Mouse (Mus musculus) stomach, embryonic 14.5 days (tissue): Measurements from ENCODE around the gene Klc2. TPM values are rescaled to one million over a fixed set of nuclear protein-coding genes. Genes with fewer than 3 reads are reported as not detected.
"Not testable (repeated sequence)": the region's sequence is repeated elsewhere in the genome, so short reads cannot be mapped to it uniquely, and the experiment has no call there.

ENCODE experiments used
- ATAC-seq: fragments of 200-750 bp; cut with Nextera tagmentation; 2 replicates; pipeline ENCODE4 v1.8.0; 2017; ENCODE audit warnings: low read depth, moderate TSS enrichment; ENCODE audit not compliant: insufficient number of reproducible peaks, insufficient read depth, low FRiP score
- H3K27ac ChIP-seq: fragments of 300-500 bp; sonication (generic); 2 replicates; pipeline ENCODE4 v1.5.1; 2014; ENCODE audit warnings: mild to moderate bottlenecking, low read length, moderate library complexity, mixed read lengths
- H3K27me3 ChIP-seq: fragments of 300-500 bp; sonication (generic); 2 replicates; pipeline ENCODE4 v1.6.1; 2014; ENCODE audit warnings: low read length, control low read depth, mixed read lengths; ENCODE audit not compliant: control insufficient read depth, insufficient read depth
- H3K36me3 ChIP-seq: fragments of 300-500 bp; sonication (generic); 2 replicates; pipeline ENCODE4 v1.6.1; 2014; ENCODE audit warnings: mild to moderate bottlenecking, control low read depth, low read length, moderate library complexity, mixed read lengths; ENCODE audit not compliant: control insufficient read depth, insufficient read depth
- H3K4me1 ChIP-seq: fragments of 300-500 bp; sonication (generic); 2 replicates; pipeline ENCODE4 v1.6.1; 2014; ENCODE audit warnings: low read length, control low read depth, mixed read lengths; ENCODE audit not compliant: control insufficient read depth, insufficient read depth
- H3K4me2 ChIP-seq: fragments of 300-500 bp; sonication (generic); replicated peaks from 2 replicates; pipeline ENCODE4 v1.6.1; 2014; ENCODE audit warnings: low read depth, low read length, control low read depth
- H3K4me3 ChIP-seq: fragments of 300-500 bp; sonication (generic); 2 replicates; pipeline ENCODE4 v1.5.1; 2014; ENCODE audit warnings: low read depth, low read length, control low read depth
- H3K9ac ChIP-seq: fragments of 300-500 bp; sonication (generic); replicated peaks from 2 replicates; pipeline ENCODE4 v1.6.1; 2014; ENCODE audit warnings: low read depth, mild to moderate bottlenecking, control low read depth, low read length, moderate library complexity, mixed read lengths
- H3K9me3 ChIP-seq: fragments of 300-500 bp; sonication (generic); 2 replicates; pipeline ENCODE4 v1.6.1; 2016; ENCODE audit warnings: low read depth, low read length, control low read depth; ENCODE audit not compliant: control insufficient read depth
- WGBS: fragments of 180-500 bp; shearing (Covaris S2); extraction: QIAGEN DNeasy Blood & Tissue Kit; methylation state at CpG from one replicate; pipeline ENCODE4 v1.1.7; 2014; 5-methylcytosine and 5-hydroxymethylcytosine counted together
- polyA plus RNA-seq: library from polyadenylated mRNA; unstranded; fragments of >200 nt; fragmentation: Nextera tagmentation; extraction: Ambion mirVana; gene quantifications from 2 replicates; pipeline ENCODE4 v1.2.1, GENCODE M21; 2014

Gene Klc2
- polyA plus RNA-seq, 1 experiment from 2014 or later, result 15.7 TPM

DNA sequence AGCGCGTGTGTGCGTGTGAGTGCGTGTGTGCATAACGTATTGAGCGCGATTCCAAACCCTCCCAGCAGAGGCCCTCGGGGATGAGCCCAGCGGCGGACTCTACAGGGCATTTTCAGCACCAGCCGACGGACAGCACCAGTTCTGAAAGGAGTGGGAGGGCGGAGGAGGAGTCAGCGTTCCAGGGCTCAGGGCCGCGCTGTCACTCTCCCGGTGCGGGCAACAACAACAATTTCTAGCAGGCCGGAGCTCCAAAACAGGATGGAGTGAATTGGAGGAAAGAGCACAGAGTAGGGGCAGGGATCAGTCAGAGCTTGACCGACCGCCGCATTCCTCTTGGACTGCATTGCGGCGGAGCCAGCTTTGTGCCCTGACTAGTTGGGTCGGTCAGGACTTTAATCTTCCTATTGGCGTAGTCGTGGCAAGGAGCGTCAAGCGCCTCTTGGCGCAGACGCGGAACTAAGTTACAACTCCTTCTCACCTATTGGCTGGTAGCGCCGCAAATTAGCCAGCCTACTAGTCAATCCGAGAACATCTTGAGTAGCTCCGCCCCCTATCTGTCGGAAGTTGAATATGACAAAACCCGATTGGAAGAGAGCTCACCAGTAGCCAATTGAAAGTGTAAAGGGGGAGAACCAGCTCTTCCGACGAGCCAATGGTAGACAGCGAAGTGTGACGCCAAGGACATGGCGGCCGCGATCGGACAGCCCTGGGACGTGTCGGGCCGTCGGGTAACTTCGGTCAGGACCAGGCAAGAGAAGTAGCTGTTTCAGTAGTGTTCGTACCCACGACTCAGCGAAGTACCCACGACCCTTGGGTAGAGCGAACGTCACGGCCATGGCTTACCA, 30.3 kb downstream of the Klc2 start, which contains the start of gene Yif1a:
Gene Yif1a (plus strand): TSS at position 655 of the 845 bp plus-strand sequence.
- under 1% methylated on average over 58 of the region's 58 CpGs for WGBS
- peak within 1 kb of the TSS; percentile 41; the same call in 1 of the 2 replicates for H3K27ac ChIP-seq
- peak within 1 kb of the TSS; percentile 71 for H3K4me2 ChIP-seq
- no peaks in the 10 kb centered on the region for H3K9me3 ChIP-seq
- H3K4me1 ChIP-seq, result peaks cover 19% of the 10 kb centered on the region
- H3K36me3 ChIP-seq, result peaks cover 29% of the 10 kb centered on the region; the same call in 1 of the 2 replicates
- peaks cover 27% of the 10 kb centered on the region for H3K27me3 ChIP-seq
- peak within 1 kb of the TSS; percentile 69 for H3K9ac ChIP-seq
- peak; percentile 92 for ATAC-seq
- H3K4me3 ChIP-seq, result peak within 1 kb of the TSS; percentile 83

DNA sequence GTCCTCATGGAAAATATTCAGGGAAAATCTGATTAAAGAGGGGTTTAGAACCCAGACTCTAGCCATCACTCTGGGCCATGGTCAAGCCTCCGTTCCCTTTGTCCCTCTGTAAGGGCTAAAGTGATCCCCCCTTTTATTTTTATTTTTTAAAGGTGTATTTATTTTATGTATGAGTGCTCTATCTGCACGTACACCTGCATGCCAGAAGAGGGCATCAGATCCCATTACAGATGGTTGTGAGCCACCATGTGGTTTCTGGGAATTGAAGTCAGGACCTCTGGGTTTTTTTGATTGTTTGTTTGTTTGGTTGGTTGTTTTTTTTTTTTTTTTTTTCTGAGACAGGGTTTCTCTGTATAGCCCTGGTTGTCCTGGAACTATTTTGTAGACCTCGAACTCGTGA, 31.8 kb downstream of the Klc2 start:
- peaks cover 37% of the 10 kb centered on the region for H3K27me3 ChIP-seq
- not testable (repeated sequence) for H3K4me2 ChIP-seq, H3K9ac ChIP-seq, H3K9me3 ChIP-seq, ATAC-seq, H3K4me3 ChIP-seq, H3K27ac ChIP-seq
- peaks cover 19% of the 10 kb centered on the region for H3K4me1 ChIP-seq
- 59% methylated on average over 4 of the region's 4 CpGs for WGBS
- H3K36me3 ChIP-seq, result peaks cover 19% of the 10 kb centered on the region; the same call in 1 of the 2 replicates

DNA sequence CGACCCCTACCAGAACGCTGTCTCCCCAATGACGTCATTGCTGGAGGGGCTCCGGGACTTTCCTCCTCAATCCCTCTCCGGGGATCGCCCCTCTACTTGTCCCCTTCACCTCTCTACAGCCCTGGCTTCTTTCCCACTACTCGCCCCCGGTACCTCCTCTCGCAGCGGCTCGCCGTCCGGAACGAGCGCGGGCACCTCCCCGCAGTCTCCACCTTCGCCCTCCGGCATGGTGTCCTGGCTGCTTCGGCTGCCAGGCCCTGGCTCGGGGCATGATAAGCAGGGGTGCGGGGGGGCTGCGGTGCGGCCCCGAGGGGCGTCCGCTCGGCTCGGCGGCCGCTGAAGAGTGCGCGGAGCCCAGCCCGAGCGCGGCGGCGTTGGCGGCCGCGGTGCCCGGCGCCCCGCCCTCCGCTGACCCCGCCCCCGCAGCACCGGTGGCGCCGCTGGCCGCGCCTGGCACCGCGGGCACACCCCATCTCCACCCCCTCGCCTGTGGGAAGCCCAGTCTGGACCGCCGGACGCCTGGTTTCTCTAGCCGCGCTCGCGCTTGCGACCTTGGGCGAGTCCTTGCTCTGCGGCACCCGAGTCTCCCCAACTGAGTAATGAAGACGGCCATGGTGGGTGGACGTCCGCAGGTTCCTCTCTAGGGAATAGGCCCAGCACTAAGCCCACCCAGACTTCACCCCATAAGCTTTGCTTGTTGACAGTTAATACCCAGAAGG, 33.1 kb downstream of the Klc2 start, which contains the start of gene Tmem151a:
Gene Tmem151a (minus strand): TSS at position 387 of the 719 bp plus-strand sequence.
- no peak for ATAC-seq
- peak within 1 kb of the TSS; percentile 21; the same call in 1 of the 2 replicates for H3K9ac ChIP-seq
- under 1% methylated on average over 67 of the region's 69 CpGs for WGBS

DNA sequence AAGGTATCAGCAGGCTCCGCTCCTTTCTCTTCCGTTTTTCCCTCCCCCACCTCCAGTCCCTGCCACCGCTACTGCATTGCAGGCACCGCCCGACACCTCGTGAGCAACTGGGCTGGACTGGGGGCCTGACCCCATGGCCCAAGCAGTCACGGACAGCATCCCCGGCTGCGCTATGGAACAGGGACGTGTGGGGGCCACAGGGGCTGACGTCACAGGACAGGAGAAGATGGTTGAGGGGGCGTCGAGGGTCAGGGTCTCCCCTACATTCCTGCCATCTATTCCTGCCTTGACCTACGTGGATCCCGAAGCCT, 33.6 kb downstream of the Klc2 start:
- WGBS, result 2% methylated on average over 15 of the region's 15 CpGs
- 0 out of 2 replicates have a peak, but pooled peaks cover 5% of the 10 kb centered on the region for H3K36me3 ChIP-seq
- H3K4me1 ChIP-seq, result peaks cover 19% of the 10 kb centered on the region
- no peaks in the 10 kb centered on the region for H3K9me3 ChIP-seq
- H3K9ac ChIP-seq, result 0 out of 2 replicates have a peak overlapping the region, but pooled peaks have one; percentile 21
- H3K27ac ChIP-seq, result no peak overlapping the region; the same call in 1 of the 2 replicates
- peak overlapping the region; percentile 70 for H3K4me2 ChIP-seq
- H3K27me3 ChIP-seq, result peaks cover 41% of the 10 kb centered on the region
- no peak for ATAC-seq
- peak overlapping the region; percentile 39 for H3K4me3 ChIP-seq

More for the DNA sequence above, 33.1 kb downstream of the Klc2 start, which contains the start of gene Tmem151a:
- Histone ChIP-seq H3K27me3 (peaks cover 41% of the 10 kb centered on the region), H3K4me2 (peak within 1 kb of the TSS; percentile 70), H3K4me1 (peaks cover 19% of the 10 kb centered on the region), H3K27ac (peak within 1 kb of the TSS; percentile 15; the same call in 1 of the 2 replicates), H3K36me3 (peaks cover 7% of the 10 kb centered on the region; the same call in 1 of the 2 replicates), H3K4me3 (peak within 1 kb of the TSS; percentile 39), H3K9me3 (no peaks in the 10 kb centered on the region)

DNA sequence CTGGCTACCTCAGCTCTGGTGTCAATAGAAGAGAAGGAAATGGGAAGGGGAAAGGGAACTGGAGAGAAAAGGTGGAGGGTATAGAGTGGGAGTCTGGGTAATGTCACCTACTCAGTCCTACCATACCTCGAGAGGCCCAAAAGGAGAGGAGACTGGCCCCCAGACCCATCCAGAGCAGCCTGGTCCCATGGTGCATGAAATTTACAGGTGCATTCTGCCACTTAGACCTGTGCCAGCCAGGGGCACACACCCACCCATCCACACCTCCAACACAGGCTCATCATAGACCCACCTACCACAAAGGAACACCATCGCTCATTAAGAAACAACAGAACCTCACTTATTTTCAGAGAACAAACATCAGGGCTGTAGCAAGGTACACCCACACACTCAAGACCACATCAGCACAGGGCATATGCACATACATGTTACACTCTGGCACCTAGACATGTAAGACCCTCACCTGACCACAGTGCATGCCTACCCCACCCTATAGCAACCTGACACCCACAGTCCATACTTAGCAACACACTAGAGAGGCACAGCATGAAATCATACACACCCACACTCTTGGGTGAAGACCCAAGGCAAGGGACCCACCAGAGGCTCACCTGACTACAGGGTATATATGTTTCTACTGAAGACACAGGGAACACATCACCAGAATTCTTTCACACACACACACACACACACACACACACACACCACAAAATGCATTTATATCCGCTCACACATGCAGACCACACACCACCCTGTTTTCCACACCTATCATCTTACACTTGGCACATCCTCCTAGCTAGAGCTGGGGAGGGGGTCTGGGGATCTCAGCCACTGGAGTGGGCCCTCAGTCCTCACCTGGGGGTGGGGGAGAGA, 34.2 kb downstream of the Klc2 start:
- WGBS, result 57% methylated on average over 3 of the region's 3 CpGs
- ATAC-seq, result no peak
- Histone ChIP-seq H3K4me3 (peak overlapping the region; percentile 39; the same call in 1 of the 2 replicates), H3K4me2 (no peak overlapping the region), H3K27me3 (peaks cover 41% of the 10 kb centered on the region), H3K9me3 (no peaks in the 10 kb centered on the region), H3K9ac (no peak overlapping the region), H3K36me3 (no peaks in the 10 kb centered on the region), H3K27ac (no peak overlapping the region), H3K4me1 (peaks cover 16% of the 10 kb centered on the region)

DNA sequence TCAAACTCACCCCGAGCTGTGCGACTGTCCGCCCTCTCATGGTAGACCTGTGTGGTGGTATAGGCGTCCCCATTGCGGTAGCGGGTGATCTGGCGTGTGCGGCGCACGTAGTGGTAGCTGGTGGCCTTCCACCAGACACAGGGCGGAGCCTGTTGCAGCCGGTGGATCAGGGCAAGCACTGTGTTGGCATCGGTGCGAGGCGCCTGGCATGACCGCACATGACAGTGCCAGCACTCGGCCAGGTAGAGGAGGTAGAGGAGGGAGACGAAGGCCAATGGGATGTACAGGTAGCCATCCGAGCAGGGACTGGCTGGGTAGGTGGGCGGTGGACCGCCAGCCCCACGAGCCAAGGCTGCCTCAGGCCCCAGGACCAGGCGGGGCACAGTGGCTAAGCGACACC, 35.8 kb downstream of the Klc2 start:
- H3K27me3 ChIP-seq, result peaks cover 41% of the 10 kb centered on the region
- H3K4me3 ChIP-seq, result no peak overlapping the region
- no peaks in the 10 kb centered on the region for H3K9me3 ChIP-seq
- 61% methylated on average over 23 of the region's 24 CpGs for WGBS
- no peak overlapping the region for H3K27ac ChIP-seq
- H3K4me1 ChIP-seq, result peaks cover 12% of the 10 kb centered on the region
- no peaks in the 10 kb centered on the region for H3K36me3 ChIP-seq
- ATAC-seq, result no peak
- H3K9ac ChIP-seq, result no peak overlapping the region
- no peak overlapping the region for H3K4me2 ChIP-seq

DNA sequence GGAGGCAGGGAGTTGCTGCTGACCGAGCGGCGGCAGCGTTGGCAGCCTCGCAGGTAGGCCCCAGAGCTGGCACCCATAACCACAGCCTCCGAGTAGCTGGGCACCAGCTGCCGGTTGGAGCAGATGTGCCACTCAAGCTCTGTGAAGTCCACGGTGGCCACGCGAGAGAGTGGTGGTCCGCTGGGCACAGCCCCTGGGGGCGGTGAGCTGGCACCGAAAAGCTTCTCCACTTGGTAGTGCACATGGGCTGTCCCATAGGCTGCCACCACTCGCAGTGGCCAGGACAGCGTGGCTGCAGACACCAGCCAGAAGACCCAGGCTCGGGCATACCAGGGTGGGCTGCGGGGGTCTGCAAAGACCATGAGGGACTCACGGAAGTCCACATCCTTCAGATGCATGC, 36.4 kb downstream of the Klc2 start:
- Histone ChIP-seq H3K27me3 (peaks cover 41% of the 10 kb centered on the region), H3K4me3 (no peak overlapping the region), H3K9me3 (no peaks in the 10 kb centered on the region), H3K4me2 (no peak overlapping the region), H3K4me1 (peaks cover 8% of the 10 kb centered on the region; the same call in 1 of the 2 replicates), H3K9ac (no peak overlapping the region), H3K27ac (no peak overlapping the region), H3K36me3 (no peaks in the 10 kb centered on the region)
- 70% methylated on average over 16 of the region's 18 CpGs for WGBS
- no peak for ATAC-seq
